ENCODE assay signal across 17 mouse cellular contexts in the genomic region with DNA sequence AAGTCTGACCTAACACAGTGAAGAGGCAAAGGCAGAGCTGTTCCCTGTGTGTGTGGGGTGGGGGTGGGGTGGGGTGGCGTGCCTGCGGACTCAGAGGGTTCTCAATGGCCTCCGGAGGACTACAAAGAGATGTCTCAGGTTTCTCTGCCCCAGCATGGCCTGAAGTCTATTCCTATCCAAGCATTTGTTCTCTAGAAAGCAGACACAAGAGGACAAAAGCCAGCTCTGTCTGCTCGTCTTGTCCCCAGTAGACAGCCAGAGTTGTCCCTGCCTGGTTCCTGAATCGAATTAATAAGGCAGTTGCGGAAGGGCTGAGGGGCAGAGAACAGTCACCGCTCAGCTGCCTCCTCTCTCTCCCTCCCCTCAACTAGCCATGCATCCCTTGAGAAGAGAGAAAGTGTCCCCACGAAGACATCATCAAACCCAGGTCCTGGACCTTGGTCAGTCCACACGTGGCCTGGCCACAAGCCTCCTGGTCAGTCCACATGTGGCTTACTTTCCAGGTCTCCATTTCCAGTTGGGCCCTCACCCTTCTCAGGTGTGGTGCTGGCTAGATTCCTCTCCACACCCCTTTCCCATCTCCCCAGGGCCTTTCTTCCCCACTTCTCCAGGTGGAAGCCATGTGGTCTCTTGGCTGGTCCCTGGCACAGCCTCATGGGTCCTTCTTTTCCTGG. TPM values are rescaled to one million over a fixed set of nuclear protein-coding genes. Genes with fewer than 3 reads are reported as not detected.
DNase-seq lines count a peak whose midpoint lies in the region; ATAC-seq lines count a peak whose summit lies in the region.
"Had no signal": no experiment of that assay in that cellular context is flagged by ENCODE, and none has a peak within 500 bp of the region (broad histone marks: within the 10 kb centered on the region; RNA-seq: fewer than 3 reads in every experiment).

No protein-coding gene starts in this region.

- H3K4me3 ChIP-seq in midbrain, embryonic 12.5 days, result no peak overlapping the region
- H3K4me3 ChIP-seq in midbrain, embryonic 16.5 days (ENCODE audit: low read depth, low read length), result no peak overlapping the region
- H3K4me3 ChIP-seq in embryonic facial prominence, embryonic 14.5 days (ENCODE audit: low read depth, low read length), result no peak overlapping the region
- H3K4me3 ChIP-seq: embryonic facial prominence, embryonic 13.5 days; intestine, embryonic 15.5 days; myocyte had no signal

- no peaks in the 10 kb centered on the region for H3K9me3 ChIP-seq in midbrain, embryonic 12.5 days
- H3K9me3 ChIP-seq in midbrain, embryonic 16.5 days (replicated peaks; ENCODE audit: control insufficient read depth, low read length, poor library complexity, severe bottlenecking), result no peaks in the 10 kb centered on the region
- no peaks in the 10 kb centered on the region for H3K9me3 ChIP-seq in embryonic facial prominence, embryonic 14.5 days (ENCODE audit: control insufficient read depth, low read length)
- H3K9me3 ChIP-seq: embryonic facial prominence, embryonic 13.5 days; intestine, embryonic 15.5 days had no signal

- 32% methylated on average over 9 of the region's 9 CpGs for WGBS in midbrain, embryonic 12.5 days
- WGBS in midbrain, embryonic 16.5 days, result 33% methylated on average over 9 of the region's 9 CpGs
- WGBS in embryonic facial prominence, embryonic 14.5 days, result 29% methylated on average over 9 of the region's 9 CpGs

- peaks cover 17% of the 10 kb centered on the region for H3K4me1 ChIP-seq in midbrain, embryonic 12.5 days
- no peaks in the 10 kb centered on the region for H3K4me1 ChIP-seq in midbrain, embryonic 16.5 days (ENCODE audit: control insufficient read depth, insufficient read depth, low read length)
- peaks cover 15% of the 10 kb centered on the region; the same call in 1 of the 2 replicates for H3K4me1 ChIP-seq in embryonic facial prominence, embryonic 14.5 days (ENCODE audit: control insufficient read depth, insufficient read depth, low read length)

- peak; percentile 52 for DNase-seq in kidney, adult 11 months
- DNase-seq in kidney, postnatal 4 days, result no peak
- no peak for DNase-seq in embryonic facial prominence, embryonic 14.5 days (ENCODE audit: low spot score)
- peak; percentile 54 for DNase-seq in telencephalon, adult 2 months (ENCODE audit: low read depth, low spot score)
- no peak for DNase-seq in spleen, postnatal 36 days (ENCODE audit: low spot score in 2 of 2)
- DNase-seq: cerebellum, adult 11-12 months; forebrain, postnatal 0 days; gastrocnemius, postnatal 10 days; lung, embryonic 14.5 days; right cerebral cortex, postnatal 4 days; thymus, postnatal 36 days had no signal

- no peaks in the 10 kb centered on the region for H3K36me3 ChIP-seq in midbrain, embryonic 12.5 days
- H3K36me3 ChIP-seq in midbrain, embryonic 16.5 days (ENCODE audit: control insufficient read depth, insufficient read depth, low read length), result no peaks in the 10 kb centered on the region
- no peaks in the 10 kb centered on the region for H3K36me3 ChIP-seq in embryonic facial prominence, embryonic 14.5 days (ENCODE audit: control insufficient read depth, insufficient read depth, low read length)
- H3K36me3 ChIP-seq: embryonic facial prominence, embryonic 13.5 days; intestine, embryonic 15.5 days had no signal

- ATAC-seq in midbrain, embryonic 12.5 days (ENCODE audit: low FRiP score, low read depth), result no peak
- ATAC-seq in midbrain, embryonic 16.5 days, result no peak
- no peak for ATAC-seq in embryonic facial prominence, embryonic 14.5 days (ENCODE audit: low read depth)
- ATAC-seq: CD4-positive, CD25-positive, alpha-beta regulatory T cell, adult 4 months; forebrain, postnatal 0 days; intestine, embryonic 15.5 days had no signal

- H3K4me2 ChIP-seq in midbrain, embryonic 12.5 days (replicated peaks), result no peak overlapping the region
- H3K4me2 ChIP-seq in midbrain, embryonic 16.5 days (ENCODE audit: low read length), result no peak overlapping the region
- no peak overlapping the region for H3K4me2 ChIP-seq in embryonic facial prominence, embryonic 14.5 days (ENCODE audit: low read depth, low read length)
- H3K4me2 ChIP-seq: embryonic facial prominence, embryonic 13.5 days; intestine, embryonic 15.5 days; lung, embryonic 14.5 days had no signal

- H3K27ac ChIP-seq in midbrain, embryonic 12.5 days (replicated peaks), result no peak overlapping the region
- H3K27ac ChIP-seq in midbrain, embryonic 16.5 days (ENCODE audit: low read length), result no peak overlapping the region
- H3K27ac ChIP-seq in embryonic facial prominence, embryonic 14.5 days (replicated peaks; ENCODE audit: low read depth, low read length), result 0 out of 2 replicates have a peak overlapping the region, but pooled peaks have one; percentile 10
- H3K27ac ChIP-seq: embryonic facial prominence, embryonic 13.5 days; intestine, embryonic 15.5 days had no signal

- peak overlapping the region; percentile 24; the same call in 1 of the 2 replicates for H3K9ac ChIP-seq in midbrain, embryonic 12.5 days (replicated peaks)
- H3K9ac ChIP-seq in midbrain, embryonic 16.5 days (ENCODE audit: low read depth, low read length), result no peak overlapping the region
- no peak overlapping the region for H3K9ac ChIP-seq in embryonic facial prominence, embryonic 14.5 days (ENCODE audit: low read depth, low read length)
- H3K9ac ChIP-seq: embryonic facial prominence, embryonic 13.5 days; forebrain, postnatal 0 days; intestine, embryonic 15.5 days; lung, embryonic 14.5 days had no signal

- H3K27me3 ChIP-seq in midbrain, embryonic 12.5 days, result no peaks in the 10 kb centered on the region; the same call in 1 of the 2 replicates
- H3K27me3 ChIP-seq in midbrain, embryonic 16.5 days (ENCODE audit: control insufficient read depth, insufficient read depth, low read depth, low read length), result no peaks in the 10 kb centered on the region
- H3K27me3 ChIP-seq in embryonic facial prominence, embryonic 14.5 days (replicated peaks; ENCODE audit: control insufficient read depth, insufficient read depth, low read length), result no peaks in the 10 kb centered on the region
- H3K27me3 ChIP-seq: embryonic facial prominence, embryonic 13.5 days; intestine, embryonic 15.5 days had no signal

RNA-seq across cellular contexts. Expression of a gene that starts 2.7 kb away (rescaled TPM):
- polyA plus RNA-seq in midbrain, embryonic 12.5 days (2016; fragmentation: Nextera tagmentation; extraction: Ambion mirVana), result 0.88 and 1.3 TPM in 2 replicates
- 1.0 and 1.8 TPM in 2 replicates for polyA plus RNA-seq in midbrain, embryonic 16.5 days (2015; fragmentation: Nextera tagmentation; extraction: Ambion mirVana)
- polyA plus RNA-seq in embryonic facial prominence, embryonic 14.5 days (2014; fragmentation: Nextera tagmentation; extraction: Ambion mirVana), result 8.2 and 8.5 TPM in 2 replicates

RNA-seq across cellular contexts. Expression of a gene that starts 8.9 kb away (rescaled TPM):
- not detected in 2 replicates for polyA plus RNA-seq in midbrain, embryonic 12.5 days (2016; fragmentation: Nextera tagmentation; extraction: Ambion mirVana)
- polyA plus RNA-seq in midbrain, embryonic 16.5 days (2015; fragmentation: Nextera tagmentation; extraction: Ambion mirVana), result not detected in 2 replicates
- 0.10 TPM in 1 of 2 replicates, not detected in the other for polyA plus RNA-seq in embryonic facial prominence, embryonic 14.5 days (2014; fragmentation: Nextera tagmentation; extraction: Ambion mirVana)
- polyA plus RNA-seq: CD4-positive, CD25-positive, alpha-beta regulatory T cell, adult 4 months; embryonic facial prominence, embryonic 13.5 days; forebrain, postnatal 0 days; lung, embryonic 14.5 days had no signal

RNA-seq across cellular contexts. Expression of a gene that starts 11.5 kb away (rescaled TPM):
- 0.62 and 1.0 TPM in 2 replicates for polyA plus RNA-seq in midbrain, embryonic 12.5 days (2016; fragmentation: Nextera tagmentation; extraction: Ambion mirVana)
- 0.60 and 0.82 TPM in 2 replicates for polyA plus RNA-seq in midbrain, embryonic 16.5 days (2015; fragmentation: Nextera tagmentation; extraction: Ambion mirVana)
- polyA plus RNA-seq in embryonic facial prominence, embryonic 14.5 days (2014; fragmentation: Nextera tagmentation; extraction: Ambion mirVana), result 9.2 and 11.8 TPM in 2 replicates
- polyA plus RNA-seq: CD4-positive, CD25-positive, alpha-beta regulatory T cell, adult 4 months had no signal

RNA-seq across cellular contexts. Expression of a gene that starts 16.7 kb away (rescaled TPM):
- 15.6 and 17.6 TPM in 2 replicates for polyA plus RNA-seq in midbrain, embryonic 12.5 days (2016; fragmentation: Nextera tagmentation; extraction: Ambion mirVana)
- polyA plus RNA-seq in midbrain, embryonic 16.5 days (2015; fragmentation: Nextera tagmentation; extraction: Ambion mirVana), result 24.5 and 28.8 TPM in 2 replicates
- polyA plus RNA-seq in embryonic facial prominence, embryonic 14.5 days (2014; fragmentation: Nextera tagmentation; extraction: Ambion mirVana), result 25.8 and 29.5 TPM in 2 replicates

RNA-seq across cellular contexts. Expression of a gene that starts 16.8 kb away (rescaled TPM):
- 3.5 and 4.5 TPM in 2 replicates for polyA plus RNA-seq in midbrain, embryonic 12.5 days (2016; fragmentation: Nextera tagmentation; extraction: Ambion mirVana)
- polyA plus RNA-seq in midbrain, embryonic 16.5 days (2015; fragmentation: Nextera tagmentation; extraction: Ambion mirVana), result 6.4 and 6.6 TPM in 2 replicates
- polyA plus RNA-seq in embryonic facial prominence, embryonic 14.5 days (2014; fragmentation: Nextera tagmentation; extraction: Ambion mirVana), result 1.4 and 1.6 TPM in 2 replicates

Comparison
In these comparisons a context has a peak if more than half of its experiments do, and no peak if none do; other contexts are left out.
1. DNase-seq: peak in kidney, adult 11 months (single experiment) and telencephalon, adult 2 months (single experiment); none in kidney, postnatal 4 days (0 of 2), embryonic facial prominence, embryonic 14.5 days (single experiment) and spleen, postnatal 36 days (0 of 2).